18 mouse cellular contexts compared by ENCODE assay signal in the genomic region with DNA sequence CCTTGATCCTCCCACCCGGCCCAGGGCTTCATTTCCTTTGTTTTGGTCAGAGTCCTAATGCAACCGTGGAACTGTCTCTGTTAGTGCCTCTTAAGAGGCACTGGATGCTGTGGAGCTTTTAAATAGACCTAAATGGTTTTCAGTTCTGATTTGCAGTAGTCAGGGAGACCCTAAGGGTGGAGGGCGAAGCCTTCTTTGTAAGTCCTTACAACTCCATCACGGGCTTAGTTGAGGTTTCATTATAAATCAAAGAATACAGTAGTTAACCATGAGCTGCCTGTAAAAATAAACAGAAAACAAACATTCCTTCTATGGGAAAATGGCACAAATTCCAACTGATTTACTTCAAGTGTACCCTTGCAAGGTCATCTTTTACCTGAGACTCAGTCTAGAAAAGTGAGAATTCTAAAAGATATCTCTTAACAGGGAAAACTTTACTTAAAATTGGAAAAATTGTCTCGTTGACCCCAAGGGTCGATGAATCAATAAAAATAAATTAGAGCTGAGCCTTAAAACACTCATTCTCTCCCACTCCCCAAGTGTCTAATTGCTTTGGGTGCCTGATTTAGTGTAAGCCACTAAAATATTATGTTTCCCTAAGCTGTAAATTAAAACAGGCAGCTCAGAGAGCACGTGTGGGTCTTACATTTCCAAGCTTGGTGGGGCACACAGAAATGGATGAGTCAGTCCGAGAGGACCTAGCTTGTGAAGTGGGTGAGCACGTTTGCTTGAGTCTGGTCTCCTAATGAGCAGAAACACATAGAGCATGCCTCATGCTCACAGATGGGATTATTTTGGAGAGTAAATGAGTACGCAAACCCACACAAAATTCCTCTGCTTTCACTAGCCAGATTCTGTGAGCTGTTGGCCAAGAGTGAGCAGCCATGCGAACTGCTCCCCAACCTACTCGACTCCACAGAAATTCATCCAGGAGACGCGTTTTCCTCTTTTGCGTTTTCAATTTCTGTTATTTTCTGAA.
DNase-seq lines count a peak whose midpoint lies in the region; ATAC-seq and TF ChIP-seq lines count a peak whose summit lies in the region.
"Had no signal": no experiment of that assay in that cellular context is flagged by ENCODE, and none has a peak within 500 bp of the region (broad histone marks: within the 10 kb centered on the region; RNA-seq: fewer than 3 reads in every experiment).

No protein-coding gene starts in this region.

- H3K27me3 ChIP-seq in forebrain, postnatal 0 days (ENCODE audit: insufficient read depth, low read length) = no peaks in the 10 kb centered on the region
- no peaks in the 10 kb centered on the region for H3K27me3 ChIP-seq in forebrain, embryonic 15.5 days
- H3K27me3 ChIP-seq: lung, embryonic 15.5 days; megakaryocyte, embryonic 14.5 days; Patski had no signal

- H3K9ac ChIP-seq in forebrain, postnatal 0 days = no peak overlapping the region
- no peak overlapping the region for H3K9ac ChIP-seq in forebrain, embryonic 15.5 days (replicated peaks)
- H3K9ac ChIP-seq: hindbrain, embryonic 14.5 days; lung, embryonic 15.5 days had no signal

- no peaks in the 10 kb centered on the region for H3K4me1 ChIP-seq in forebrain, postnatal 0 days (ENCODE audit: insufficient read depth)
- no peaks in the 10 kb centered on the region for H3K4me1 ChIP-seq in forebrain, embryonic 15.5 days
- H3K4me1 ChIP-seq: lung, embryonic 15.5 days; megakaryocyte, embryonic 14.5 days had no signal

- H3K36me3 ChIP-seq in forebrain, postnatal 0 days (ENCODE audit: insufficient read depth) = no peaks in the 10 kb centered on the region
- no peaks in the 10 kb centered on the region for H3K36me3 ChIP-seq in forebrain, embryonic 15.5 days
- H3K36me3 ChIP-seq: lung, embryonic 15.5 days had no signal

- TF ChIP-seq CTCF in forebrain, postnatal 0 days (IDR thresholded peaks at IDR 0.05; ENCODE audit: low read depth) = no peak

- no peak overlapping the region for H3K27ac ChIP-seq in forebrain, postnatal 0 days (ENCODE audit: low read depth, low read length)
- no peak overlapping the region for H3K27ac ChIP-seq in forebrain, embryonic 15.5 days (replicated peaks)
- H3K27ac ChIP-seq: hindbrain, embryonic 14.5 days; lung, embryonic 15.5 days had no signal

- H3K4me3 ChIP-seq in forebrain, postnatal 0 days (ENCODE audit: low read depth, low read length) = no peak overlapping the region
- H3K4me3 ChIP-seq in forebrain, embryonic 15.5 days = no peak overlapping the region
- H3K4me3 ChIP-seq: lung, embryonic 15.5 days; megakaryocyte, embryonic 14.5 days had no signal

- ATAC-seq in forebrain, postnatal 0 days = peak; percentile 23; the same call in 1 of the 2 replicates
- ATAC-seq in forebrain, embryonic 15.5 days (replicated peaks) = no peak
- ATAC-seq in megakaryocyte, adult 5-6 weeks (ENCODE audit: poor library complexity, severe bottlenecking) = no peak
- ATAC-seq: intestine, postnatal 0 days; Patski had no signal

- 75% methylated on average over 15 of the region's 15 CpGs for WGBS in forebrain, postnatal 0 days
- WGBS in forebrain, embryonic 15.5 days = 77% methylated on average over 15 of the region's 15 CpGs

- intact Hi-C loops in left cerebral cortex, postnatal 14 days (cut with DNase I) = loop anchor here (5.0 kb wide), 1 partner anchor 71 kb away; no protein-coding TSS in a partner anchor
- intact Hi-C loops in left cerebral cortex, postnatal 4 days (cut with DNase I) = no loop called here

- DNase-seq in forebrain, postnatal 0 days = peak; percentile 4
- DNase-seq in left cerebral cortex, postnatal 14 days (ENCODE audit: low spot score in 2 of 2) = peak; percentile 21 to 67
- no peak for DNase-seq in left cerebral cortex, postnatal 4 days
- peak; percentile 22 for DNase-seq in hindlimb bud, embryonic 11.5 days (ENCODE audit: extremely low spot score, low read depth, low spot score)
- DNase-seq in mesoderm, embryonic 11.5 days (ENCODE audit: low read depth, low spot score) = peak; percentile 20
- DNase-seq in lung, postnatal 4 days = no peak
- DNase-seq: cerebellum, postnatal 25 days; gastrocnemius, postnatal 25 days; heart, postnatal 10 days; thymus, postnatal 36 days had no signal

- no peak overlapping the region for H3K4me2 ChIP-seq in forebrain, postnatal 0 days (ENCODE audit: low read depth)
- no peak overlapping the region for H3K4me2 ChIP-seq in forebrain, embryonic 15.5 days (replicated peaks)
- H3K4me2 ChIP-seq: hindbrain, embryonic 14.5 days; liver, embryonic 11.5 days; lung, embryonic 15.5 days had no signal

- H3K9me3 ChIP-seq in forebrain, postnatal 0 days (ENCODE audit: low read length) = no peaks in the 10 kb centered on the region
- H3K9me3 ChIP-seq in forebrain, embryonic 15.5 days = no peaks in the 10 kb centered on the region
- H3K9me3 ChIP-seq: lung, embryonic 15.5 days had no signal

Comparison
In these comparisons a context has a peak if more than half of its experiments do, and no peak if none do; other contexts are left out.
1. DNase-seq: peak in forebrain, postnatal 0 days (single experiment), left cerebral cortex, postnatal 14 days (2 of 2), hindlimb bud, embryonic 11.5 days (single experiment) and mesoderm, embryonic 11.5 days (single experiment); none in left cerebral cortex, postnatal 4 days (single experiment) and lung, postnatal 4 days (0 of 2).